27 mouse cellular contexts compared by ENCODE assay signal in genomic region chr2:58661116-58661515, GRCm38 (mm10).
DNase-seq lines count a peak whose midpoint lies in the region; TF ChIP-seq lines count a peak whose summit lies in the region.
"Had no signal": no experiment of that assay in that cellular context is flagged by ENCODE, and none has a peak within 500 bp of the region (broad histone marks: within the 10 kb centered on the region; RNA-seq: fewer than 3 reads in every experiment).

No protein-coding gene starts in this region.

- no peak overlapping the region for H3K4me3 ChIP-seq in testis, adult 2 months (ENCODE audit: control insufficient read depth, low read depth, low read length)
- H3K4me3 ChIP-seq: forebrain, embryonic 13.5 days; heart, embryonic 12.5 days; hindbrain, embryonic 15.5 days; left cerebral cortex, adult 2 months; limb, embryonic 15.5 days; liver, embryonic 13.5 days; midbrain, embryonic 13.5 days; neural tube, embryonic 15.5 days had no signal

- H3K27me3 ChIP-seq in testis, adult 2 months (ENCODE audit: control insufficient read depth, insufficient read depth, low read length), result no peaks in the 10 kb centered on the region
- H3K27me3 ChIP-seq: forebrain, embryonic 13.5 days; heart, embryonic 12.5 days; hindbrain, embryonic 15.5 days; limb, embryonic 15.5 days; liver, embryonic 13.5 days; neural tube, embryonic 15.5 days had no signal

- H3K27ac ChIP-seq in testis, adult 2 months (ENCODE audit: control insufficient read depth, insufficient read depth, low read depth, low read length), result peak overlapping the region; percentile 50
- H3K27ac ChIP-seq: forebrain, embryonic 13.5 days; hindbrain, embryonic 15.5 days; left cerebral cortex, adult 2 months; limb, embryonic 15.5 days; liver, embryonic 13.5 days; macrophage; midbrain, embryonic 13.5 days had no signal

- peak; percentile 0 for DNase-seq in layer of hippocampus, adult 11-12 months (ENCODE audit: low spot score)
- no peak for DNase-seq in layer of hippocampus, adult 18-20 months (ENCODE audit: low spot score in 2 of 2)
- DNase-seq in testis, postnatal 10 days (ENCODE audit: low spot score), result no peak
- peak; percentile 73 for DNase-seq in adrenal gland, postnatal 14 days
- no peak for DNase-seq in lung, postnatal 4 days
- no peak for DNase-seq in left cerebral cortex, adult 11 months (ENCODE audit: low spot score)
- DNase-seq: B cell, adult 2 months; cerebellum, adult 18-20 months; cerebellum, postnatal 10 days; gastrocnemius, postnatal 14 days; kidney, adult 11 months; kidney, postnatal 36 days; layer of hippocampus, adult 9-11 months; liver, embryonic 13.5 days; lung, adult 18-20 months; right cerebral cortex, adult 18-20 months; spleen, adult 18-20 months; thymus, postnatal 4 days had no signal

- H3K4me1 ChIP-seq in testis, adult 2 months (ENCODE audit: control insufficient read depth, insufficient read depth, low read length), result no peaks in the 10 kb centered on the region
- H3K4me1 ChIP-seq: heart, embryonic 12.5 days; limb, embryonic 15.5 days; liver, embryonic 13.5 days had no signal

- H3K36me3 ChIP-seq in testis, adult 2 months (ENCODE audit: control insufficient read depth, insufficient read depth, low read length), result no peaks in the 10 kb centered on the region
- H3K36me3 ChIP-seq: heart, embryonic 12.5 days; hindbrain, embryonic 15.5 days; limb, embryonic 15.5 days; liver, embryonic 13.5 days; midbrain, embryonic 13.5 days; neural tube, embryonic 15.5 days had no signal

- no peak for TF ChIP-seq CTCF in testis, adult 2 months (IDR thresholded peaks at IDR 0.05; ENCODE audit: control insufficient read depth, insufficient read depth, insufficient replicate concordance, low read depth, low read length)

- no peak for TF ChIP-seq POLR2A in testis, adult 2 months (IDR thresholded peaks at IDR 0.05; ENCODE audit: control insufficient read depth, low read depth, low read length)

Comparison
In these comparisons a context has a peak if more than half of its experiments do, and no peak if none do; other contexts are left out.
1. DNase-seq: peak in layer of hippocampus, adult 11-12 months (single experiment) and adrenal gland, postnatal 14 days (single experiment); none in layer of hippocampus, adult 18-20 months (0 of 2), testis, postnatal 10 days (single experiment), lung, postnatal 4 days (0 of 2) and left cerebral cortex, adult 11 months (single experiment).